Mouse (Mus musculus) adrenal gland, adult 18-20 months (tissue): ENCODE measurements around the gene Trub2. TPM values are rescaled to one million over a fixed set of nuclear protein-coding genes. Genes with fewer than 3 reads are reported as not detected.
A peak's percentile ranks its signal among the peaks of the same experiment; 100 is the strongest.
"Not testable (repeated sequence)": the region's sequence is repeated elsewhere in the genome, so short reads cannot be mapped to it uniquely, and the experiment has no call there.

Source experiments
- DNase-seq, 2 experiments: peaks; one replicate each; pipeline ENCODE4 v3.0.0; 2021 to 2022; ENCODE audit warnings: low spot score in 2 of 2
- total RNA-seq, 2 experiments: library from RNA; stranded (reverse); gene quantifications; 1 replicate in 1 of 2; 2 replicates in 1 of 2; pipeline ENCODE4 v1.2.3; 2021

Gene Trub2
- total RNA-seq, 2 experiments from 2014 or later, result 31.1 to 31.4 TPM

GRCm38 (mm10) chr2:29781256-29781655 is 7.0 kb downstream of the Trub2 start:
- not testable (repeated sequence) for DNase-seq

GRCm38 (mm10) chr2:29773323-29773722 is 15.0 kb downstream of the Trub2 start:
- DNase-seq, result no peak

DNA sequence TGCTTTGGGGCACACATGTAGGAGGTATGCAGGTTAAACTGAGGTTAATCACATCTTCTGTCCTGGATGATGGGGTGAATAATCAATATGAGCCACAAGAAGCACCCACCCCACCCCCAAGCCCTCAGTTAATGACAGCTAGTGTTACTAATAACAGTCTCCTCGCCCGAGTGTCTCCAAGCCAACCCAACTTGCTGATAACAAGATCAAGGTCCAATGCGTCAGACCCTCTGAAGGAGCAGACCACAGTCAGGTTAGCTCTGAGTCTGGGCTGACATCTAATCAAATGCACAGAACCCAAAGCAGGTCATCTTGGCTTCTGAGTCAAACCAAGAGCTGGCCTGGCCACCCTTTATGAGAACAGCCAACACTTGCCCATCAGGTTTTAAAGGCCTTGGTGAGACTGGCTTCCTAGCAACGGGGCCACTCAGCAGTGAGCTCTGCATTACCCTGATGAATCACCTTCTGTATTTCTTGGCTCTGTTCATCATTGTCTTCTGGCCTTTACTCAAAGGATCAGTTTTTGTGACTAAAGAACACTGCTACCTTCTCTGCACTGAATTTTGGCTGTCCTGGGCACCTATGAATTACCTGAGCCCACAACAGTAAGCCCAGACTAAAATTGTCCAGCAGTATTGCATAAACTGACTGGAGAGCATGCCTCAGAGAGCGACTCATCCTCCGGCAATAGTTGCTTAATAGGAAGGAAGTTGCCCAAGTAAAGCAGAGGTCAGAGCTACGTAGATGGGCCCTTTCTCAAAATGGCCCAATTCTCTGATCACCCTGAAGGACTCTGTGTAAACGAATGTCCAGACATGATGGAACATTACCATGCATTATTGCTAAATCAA is 16.5 kb downstream of the Trub2 start:
- peak in 1 of 2 experiments; percentile 30 for DNase-seq

GRCm38 (mm10) chr2:29770162-29770561 is 18.1 kb downstream of the Trub2 start:
- no peak for DNase-seq

DNA sequence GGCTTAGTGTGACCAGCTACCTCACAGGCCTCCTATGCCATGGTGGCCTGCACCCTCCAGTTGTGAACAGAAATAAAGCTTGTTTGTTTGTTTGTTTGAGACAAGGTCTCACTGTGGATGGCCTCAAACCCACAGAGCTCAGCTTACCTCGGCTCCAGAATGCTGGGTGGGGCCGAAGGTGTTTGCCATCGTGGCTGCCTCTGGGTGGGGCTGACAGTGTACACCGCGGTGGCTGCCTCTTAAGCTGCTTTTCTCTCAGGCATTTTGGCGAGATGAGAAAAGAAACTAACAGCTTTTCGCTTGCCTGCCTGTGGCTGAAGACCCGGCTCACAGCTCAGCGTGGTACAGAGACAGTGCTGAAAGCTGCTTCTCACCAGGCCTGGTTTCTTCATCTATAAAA is 19.4 kb downstream of the Trub2 start:
- DNase-seq, result no peak

- DNase-seq, result no peak
These were observed 20.2 kb downstream of the Trub2 start for GRCm38 (mm10) chr2:29767976-29768709.

DNA sequence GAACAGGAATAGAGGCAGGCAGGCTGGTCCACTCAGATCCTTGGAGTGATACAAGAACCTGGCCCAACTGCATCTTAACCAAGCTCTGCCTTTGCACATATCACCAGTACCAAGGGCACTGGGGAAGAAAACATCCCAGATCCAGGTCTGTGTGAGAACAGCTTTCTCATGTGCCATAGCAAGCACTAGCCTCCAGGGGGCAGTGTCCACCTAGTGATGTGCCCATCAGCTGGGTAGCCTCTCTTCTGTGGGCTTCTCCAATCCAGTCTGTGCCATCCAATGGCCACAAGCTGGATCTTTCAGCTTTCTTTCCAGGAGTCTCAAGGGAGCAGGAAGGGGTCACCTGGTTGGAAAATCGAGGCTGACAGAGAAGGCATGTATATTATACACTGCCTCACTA is 23.5 kb downstream of the Trub2 start:
- peak; percentile 73 to 74 for DNase-seq

DNA sequence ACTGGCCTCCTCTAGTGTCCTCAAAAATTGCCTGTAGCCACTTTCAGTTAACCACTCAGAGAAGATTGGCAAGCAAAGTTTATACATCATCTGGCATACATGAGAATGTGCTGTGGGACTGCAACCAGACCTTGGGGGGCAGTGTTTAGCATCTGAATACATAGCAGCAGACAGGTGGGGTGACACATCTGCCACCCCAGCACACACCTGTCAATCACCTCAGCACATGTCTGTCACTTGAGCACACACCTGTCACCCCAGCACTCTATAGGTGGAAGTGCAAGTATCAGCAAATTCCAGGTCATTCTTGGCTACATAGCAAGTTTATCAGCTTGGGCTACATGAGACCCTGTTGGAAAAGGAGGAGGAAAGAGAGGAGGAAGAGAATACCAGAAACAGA is 32.6 kb downstream of the Trub2 start:
- DNase-seq, result no peak

DNA sequence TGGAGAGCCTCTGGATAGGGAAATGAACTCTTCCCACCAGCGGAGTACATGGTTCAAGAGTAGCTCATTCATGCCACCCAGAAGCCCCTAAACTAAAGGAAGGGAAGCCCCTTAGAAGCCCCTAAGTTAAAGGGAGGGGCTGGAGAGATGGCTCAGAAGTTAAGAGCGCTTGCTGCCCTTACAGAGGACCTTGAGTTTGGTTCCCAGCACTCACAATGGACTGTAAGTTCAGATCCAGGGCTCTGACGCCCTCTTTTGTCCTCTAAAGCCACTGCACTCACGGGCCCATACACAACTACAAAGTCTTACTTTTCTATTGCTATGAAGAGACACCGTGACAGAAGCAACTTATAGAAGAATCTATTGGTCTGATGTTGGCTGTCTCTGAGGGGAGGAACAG is 35.9 kb downstream of the Trub2 start:
- no peak for DNase-seq

DNA sequence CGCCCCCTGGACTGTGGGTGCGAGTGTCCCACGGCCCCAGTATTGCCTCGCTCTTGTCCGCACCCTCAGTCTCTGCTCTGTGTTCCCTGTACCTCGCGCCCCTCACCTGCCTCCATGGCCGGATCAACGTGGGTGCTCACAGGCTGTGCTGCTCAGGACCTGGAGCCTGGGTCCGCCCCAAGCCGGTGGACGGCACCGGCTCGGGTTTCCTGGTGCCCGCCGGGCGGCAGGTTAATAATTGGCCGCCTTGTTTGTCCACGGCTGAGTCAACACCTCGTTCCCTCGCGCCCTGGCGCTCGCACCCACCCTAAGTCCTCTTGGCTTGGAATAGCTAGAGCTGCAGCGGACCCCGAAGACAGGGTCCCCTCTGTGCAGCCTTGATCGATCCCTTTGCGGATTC is 36.8 kb downstream of the Trub2 start, which contains the start of gene Gm13420:
TSS of gene Gm13420 (minus strand) at position 189 of the 400 bp plus-strand sequence.
- DNase-seq, result no peak

- DNase-seq, result no peak
These were observed 39.8 kb downstream of the Trub2 start for GRCm38 (mm10) chr2:29748499-29748898.

DNA sequence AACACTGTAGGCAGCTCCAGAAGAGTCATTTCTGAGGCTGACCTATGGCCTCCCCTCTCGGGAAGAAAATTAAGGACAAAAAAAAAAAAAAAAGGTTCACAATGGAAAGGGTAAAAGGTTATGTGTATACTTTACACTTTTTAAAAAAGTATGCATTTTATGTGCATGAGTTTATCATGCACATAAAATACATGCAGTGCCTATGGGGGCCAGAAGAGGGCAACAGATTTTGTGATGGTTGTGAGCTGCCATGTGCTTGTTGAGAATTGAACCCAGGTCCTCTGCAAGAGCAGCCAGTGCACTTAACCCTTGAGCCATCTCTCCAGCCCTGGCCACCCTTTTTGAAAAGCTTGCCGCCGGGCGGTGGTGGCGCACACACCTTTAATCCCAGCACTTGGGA is 40.5 kb downstream of the Trub2 start:
- DNase-seq, result no peak

- no peak for DNase-seq
These were observed 41.0 kb downstream of the Trub2 start for GRCm38 (mm10) chr2:29747188-29747782.

- DNase-seq, result no peak
These were observed 44.0 kb downstream of the Trub2 start for GRCm38 (mm10) chr2:29744256-29744655.

DNA sequence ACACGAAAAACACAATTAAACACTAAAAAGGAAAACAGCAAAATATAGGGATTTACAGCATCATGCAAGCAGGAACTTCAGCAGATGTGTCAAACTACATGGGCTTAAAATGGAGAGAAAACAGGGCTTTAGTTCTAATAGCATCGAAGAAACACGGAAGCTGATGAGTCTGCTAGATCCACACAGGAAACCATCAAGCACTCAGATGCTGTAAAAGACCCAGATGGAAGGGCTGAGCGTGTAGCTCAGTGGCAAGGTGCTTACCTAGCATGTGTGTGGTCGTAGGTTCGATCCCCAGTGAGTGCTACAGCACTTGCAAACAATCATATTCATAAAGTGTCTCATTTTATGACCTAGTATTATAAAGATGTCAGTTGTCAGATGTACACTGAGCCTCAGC is 47.1 kb downstream of the Trub2 start:
- no peak for DNase-seq

GRCm38 (mm10) chr2:29739368-29739767 is 48.9 kb downstream of the Trub2 start:
- DNase-seq, result no peak

- no peak for DNase-seq
These were observed 49.5 kb downstream of the Trub2 start for GRCm38 (mm10) chr2:29738799-29739198.

DNA sequence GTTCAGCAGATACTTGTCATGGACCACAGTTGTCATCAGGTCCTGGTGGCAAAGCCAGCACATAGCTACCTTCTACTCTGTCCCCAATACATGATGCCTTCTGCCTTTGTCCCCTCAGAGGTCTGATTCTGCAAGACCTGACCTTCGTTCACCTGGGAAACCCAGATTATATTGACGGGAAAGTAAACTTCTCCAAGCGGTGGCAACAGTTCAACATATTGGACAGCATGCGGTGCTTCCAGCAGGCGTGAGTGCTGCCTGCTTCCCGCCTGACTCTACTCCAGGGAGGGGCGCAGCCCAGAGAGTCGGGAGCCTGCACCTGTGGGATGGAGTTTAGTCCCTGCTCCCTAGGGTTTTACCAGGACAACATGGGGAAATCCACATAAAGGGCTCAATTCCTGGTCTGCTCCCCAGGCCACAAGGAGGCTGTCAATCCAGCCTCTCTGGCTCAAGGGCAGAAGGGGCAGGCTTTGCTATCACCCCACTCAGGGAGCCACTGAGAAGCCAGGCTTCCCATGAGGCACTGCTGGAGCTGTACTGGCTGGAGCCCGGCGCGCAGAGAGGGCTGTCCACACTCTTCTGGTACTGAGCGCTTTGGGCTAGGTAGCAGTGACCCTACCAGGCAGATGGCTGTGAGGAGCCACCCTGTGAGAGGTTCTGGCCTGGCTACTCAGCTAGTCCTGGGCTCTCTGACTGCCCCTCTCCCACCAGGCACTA is 50.9 kb downstream of the Trub2 start:
- DNase-seq, result no peak

- no peak for DNase-seq
These were observed 52.6 kb downstream of the Trub2 start for GRCm38 (mm10) chr2:29735708-29736107.

DNA sequence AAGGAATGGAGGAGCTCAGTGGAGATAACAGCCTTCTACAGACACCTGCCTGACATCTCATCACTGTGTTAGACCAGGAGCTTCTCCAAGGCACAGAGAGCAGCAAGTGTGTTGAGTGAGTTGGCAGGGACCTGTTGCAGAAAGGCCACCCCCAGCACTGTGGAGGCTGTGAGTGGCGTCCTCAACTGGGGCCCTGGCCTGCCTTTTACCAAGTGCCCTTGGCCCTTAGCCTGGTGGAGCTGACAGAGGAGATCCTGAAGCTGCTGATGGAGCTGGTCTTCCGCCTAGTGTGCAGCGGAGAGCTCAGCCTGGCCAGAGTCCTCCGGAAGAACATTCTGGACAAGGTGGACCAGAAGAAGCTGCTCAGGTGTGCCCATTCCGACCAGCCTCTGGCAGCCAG is 55.0 kb downstream of the Trub2 start:
- no peak for DNase-seq

DNA sequence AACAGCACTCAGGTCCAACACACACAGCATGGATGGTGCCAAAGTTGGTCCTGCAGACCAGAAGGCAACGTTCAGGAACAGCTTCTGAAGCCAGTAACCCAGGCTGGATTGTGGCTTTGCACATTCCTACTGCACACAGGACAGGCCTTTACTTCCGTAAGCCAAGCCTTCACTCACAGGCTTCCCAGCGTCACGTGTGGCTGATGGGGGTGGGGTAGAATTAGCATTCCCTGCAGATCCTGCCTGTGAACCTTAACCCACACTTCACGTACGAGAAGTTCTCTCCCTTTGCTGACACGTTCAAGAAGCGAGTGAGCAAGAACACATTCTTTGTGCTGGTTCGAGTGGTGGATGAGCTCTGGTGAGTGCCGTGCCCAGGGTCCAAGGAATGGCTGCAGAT is 55.7 kb downstream of the Trub2 start:
- no peak for DNase-seq
